Mouse (Mus musculus): ENCODE measurements around the gene Nkpd1.

DNA sequence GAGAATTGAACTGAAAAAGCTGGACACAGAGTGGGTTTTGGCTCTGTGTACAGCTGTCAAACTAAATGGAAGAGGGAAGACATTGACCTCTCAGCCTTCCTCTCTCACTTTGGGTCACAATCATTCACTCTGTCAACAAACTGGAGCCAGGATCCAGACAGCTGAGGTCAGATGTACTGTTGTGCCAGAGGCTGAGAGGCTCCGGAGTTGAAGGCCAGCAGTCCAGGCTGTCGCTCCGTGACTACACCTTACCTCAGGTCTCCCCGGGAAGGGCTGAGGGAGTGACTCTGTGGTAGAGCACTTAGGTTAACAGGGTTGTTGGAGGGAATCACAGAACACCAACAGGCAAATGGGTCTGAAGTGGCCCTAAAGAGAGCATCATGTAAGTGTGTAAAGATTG, 19.3 kb upstream of the Nkpd1 start:
- TF ChIP-seq CTCF (IDR thresholded peaks at IDR 0.05; ENCODE audit: low read depth, low read length): no peak
- no peak for TF ChIP-seq TAL1 (conservative IDR thresholded peaks at IDR 0.05; ENCODE audit: low read depth, low read length)
